Mouse (Mus musculus) thymus, adult 2 months (tissue): ENCODE results near the gene Tet1.

Source experiments
- CTCF ChIP-seq: fragments of 200-500 bp; IDR thresholded peaks from 2 replicates; pipeline ENCODE4 v1.5.1; 2012; ENCODE audit warnings: mild to moderate bottlenecking, control low read depth, low read length, moderate library complexity, borderline replicate concordance; ENCODE audit not compliant: control insufficient read depth, poor library complexity, insufficient read depth; ENCODE audit errors: extremely low read depth
- POLR2A ChIP-seq: fragments of 200-500 bp; IDR thresholded peaks from 2 replicates; pipeline ENCODE4 v1.6.1; 2012; ENCODE audit warnings: mild to moderate bottlenecking, low read length, control low read depth, moderate library complexity; ENCODE audit not compliant: control insufficient read depth, poor library complexity, insufficient read depth; ENCODE audit errors: extremely low read depth

GRCm38 (mm10) chr10:62906336-62906735 lies 2.5 kb downstream of the Tet1 start:
- TF ChIP-seq POLR2A (no peak), CTCF (no peak)
